Mouse (Mus musculus): ENCODE measurements around the gene Mei1. TPM values are rescaled to one million over a fixed set of nuclear protein-coding genes. Genes with fewer than 3 reads are reported as not detected.

Mei1 gene
- polyA plus RNA-seq (2012; ENCODE audit: low replicate concordance): not detected in 2 replicates

GRCm38 (mm10) chr15:82069898-82070297, at the start of gene Mei1:
Mei1 (plus strand) TSS chr15:82069996.

DNA sequence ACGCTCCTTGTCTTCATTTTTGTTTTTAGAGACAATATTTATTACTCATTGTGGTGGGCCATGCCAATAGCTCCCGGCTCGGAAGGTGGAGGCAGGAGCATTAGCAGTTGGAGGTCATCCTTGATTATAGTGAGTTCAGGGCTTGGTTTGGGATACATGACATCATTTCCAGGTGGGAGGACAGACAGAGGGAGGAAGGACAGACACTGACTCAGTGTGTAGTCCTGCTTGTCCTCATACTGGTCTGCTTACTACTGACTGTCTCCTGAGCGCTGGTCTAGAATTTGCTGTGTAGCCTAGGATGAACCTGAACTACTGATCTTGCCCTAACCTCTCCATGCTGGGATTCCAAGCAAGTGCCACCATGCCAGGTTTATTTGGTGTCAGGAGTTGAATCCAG, 36.0 kb upstream of the Mei1 start, which contains the start of gene Desi1:
Desi1 (minus strand) TSS at position 101 of the 400 bp plus-strand sequence.

DNA sequence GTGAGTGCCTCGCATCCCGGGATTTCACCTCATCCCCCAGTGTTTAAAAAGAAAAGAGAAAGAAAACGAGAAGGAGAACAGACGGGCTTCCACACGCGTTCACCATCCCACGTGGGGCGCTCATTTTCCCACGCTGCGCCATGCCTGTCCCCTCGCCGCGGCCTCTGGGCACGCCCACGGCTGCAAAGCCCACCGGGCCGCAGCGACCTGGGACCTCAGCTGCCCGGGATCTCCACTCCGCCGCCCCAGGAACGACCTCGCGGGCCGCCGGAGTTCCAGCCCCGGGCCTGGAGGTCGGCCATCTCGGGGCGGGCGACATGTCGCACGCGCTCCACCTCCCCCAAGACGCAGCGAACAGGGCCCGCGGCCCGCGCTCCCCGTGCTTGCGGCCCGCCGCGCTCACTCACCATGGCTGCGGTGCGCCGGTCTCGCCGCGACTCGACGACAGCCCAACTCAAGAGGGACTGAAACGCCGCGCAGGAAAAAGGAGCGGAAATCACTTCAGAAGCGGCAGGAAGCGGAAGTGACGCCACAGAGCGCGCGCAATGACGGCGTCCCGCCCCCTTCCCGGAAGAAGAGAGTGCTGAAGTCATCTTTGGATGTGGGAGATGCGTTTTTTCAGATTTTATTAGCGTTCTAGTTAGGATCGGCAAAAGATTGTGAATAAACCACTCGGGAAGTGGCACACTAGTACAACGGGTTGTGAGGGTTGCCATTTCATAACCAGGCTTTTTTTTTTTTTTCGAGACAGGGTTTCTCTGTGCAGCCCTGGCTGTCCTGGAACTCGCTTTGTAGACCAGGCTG, 22.5 kb upstream of the Mei1 start, which contains the start of gene Snu13:
Snu13 (minus strand) TSS at position 519 of the 804 bp plus-strand sequence.

DNA sequence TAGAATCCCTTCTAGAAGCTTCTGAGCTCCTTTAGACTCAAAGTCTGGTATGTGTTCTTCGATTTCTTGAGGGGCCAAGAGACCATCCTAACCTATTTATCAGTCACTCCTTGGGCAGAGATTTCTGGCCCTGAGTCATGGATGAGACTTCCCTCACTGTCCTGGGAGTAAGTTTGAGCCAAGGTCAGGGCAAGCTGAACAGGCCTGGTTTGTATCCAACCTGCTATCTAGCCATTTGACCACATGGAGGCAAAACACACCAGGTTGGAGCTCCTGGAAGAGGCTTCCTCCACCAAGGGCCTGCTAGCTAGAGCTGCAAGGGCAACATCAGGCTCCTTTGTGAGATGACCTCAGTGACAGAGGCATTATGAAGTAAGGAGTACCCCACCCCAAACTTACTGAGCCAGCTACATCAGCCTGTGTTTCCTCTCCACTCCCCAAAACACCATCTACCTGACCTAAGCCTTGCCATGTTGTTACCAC, 11.0 kb upstream of the Mei1 start, which contains the start of gene 4930407I10Rik:
4930407I10Rik (plus strand) TSS at position 433 of the 483 bp plus-strand sequence.

DNA sequence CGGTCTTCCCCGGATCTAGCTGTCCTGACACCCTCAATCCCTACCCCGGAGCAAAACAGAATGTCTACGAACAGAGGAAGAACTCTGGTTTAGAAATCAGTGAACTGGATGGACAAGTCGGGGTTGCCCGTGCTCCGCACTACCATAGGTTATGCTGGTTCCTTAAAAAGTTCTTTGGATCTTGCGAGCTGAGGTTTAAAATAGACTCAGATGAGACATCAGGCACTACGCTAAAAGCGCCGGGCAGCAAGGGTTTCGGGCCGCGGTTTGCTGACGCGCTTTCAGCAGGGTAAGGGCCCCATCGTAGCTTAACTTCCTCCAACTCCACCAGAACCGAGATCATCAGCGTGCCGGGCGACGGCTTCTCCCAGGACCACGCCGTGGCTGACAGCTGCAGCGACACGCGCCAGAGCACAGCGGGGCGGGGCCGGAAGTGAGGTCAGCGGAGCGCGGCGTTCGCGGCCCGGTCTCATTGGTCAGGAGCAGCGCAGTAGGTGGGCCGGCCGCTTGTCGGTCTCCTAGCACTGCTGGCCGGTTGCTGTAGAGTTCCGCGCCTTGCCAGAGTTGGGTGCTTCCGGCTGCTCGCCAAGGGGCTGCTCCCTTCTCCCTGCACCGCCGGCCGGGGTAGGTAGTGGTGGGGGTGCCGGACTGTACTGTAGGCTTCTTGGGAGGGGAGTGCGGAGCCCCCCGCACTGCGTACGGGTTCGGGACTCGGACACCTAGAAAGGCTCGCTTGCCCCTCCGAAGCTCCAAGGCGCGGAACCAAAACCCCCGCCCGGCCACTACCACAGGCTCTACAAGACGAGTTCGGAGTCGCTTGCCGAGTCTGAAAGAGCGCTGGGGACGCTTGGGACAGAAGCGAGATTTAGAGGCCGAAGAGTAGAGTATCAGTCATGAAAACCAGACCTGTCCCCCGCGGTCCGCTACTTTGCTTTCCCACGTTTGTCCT, 57.9 kb downstream of the Mei1 start, which contains the start of gene Ccdc134:
Ccdc134 (plus strand) TSS at position 497 of the 949 bp plus-strand sequence.

GRCm38 (mm10) chr15:82146770-82147610, 77.2 kb downstream of the Mei1 start, which contains the start of gene Srebf2:
Srebf2 (plus strand) TSS chr15:82147181.

Other genes with a start within 250 kb of the Mei1 start
- 109 and 267 TPM in 2 replicates for gene Tob2, start 211.2 kb upstream of the Mei1 start, polyA plus RNA-seq (2012; ENCODE audit: low replicate concordance)
- gene Phf5a, start 198.1 kb upstream of the Mei1 start, polyA plus RNA-seq (2012; ENCODE audit: low replicate concordance): 3.0 and 6.6 TPM in 2 replicates
- 92.0 and 94.8 TPM in 2 replicates for gene Aco2, start 197.7 kb upstream of the Mei1 start, polyA plus RNA-seq (2012; ENCODE audit: low replicate concordance)
- gene Polr3h, start 143.8 kb upstream of the Mei1 start, polyA plus RNA-seq (2012; ENCODE audit: low replicate concordance): 16.6 and 37.4 TPM in 2 replicates
- 0.39 and 0.89 TPM in 2 replicates for gene Csdc2, start 133.2 kb upstream of the Mei1 start, polyA plus RNA-seq (2012; ENCODE audit: low replicate concordance)
- gene Pmm1, start 109.1 kb upstream of the Mei1 start, polyA plus RNA-seq (2012; ENCODE audit: low replicate concordance): 26.9 and 27.3 TPM in 2 replicates
- not detected in 2 replicates for gene 1700029P11Rik, start 89.5 kb upstream of the Mei1 start, polyA plus RNA-seq (2012; ENCODE audit: low replicate concordance)
- 5.0 and 6.1 TPM in 2 replicates for gene Xrcc6, start 82.2 kb upstream of the Mei1 start, polyA plus RNA-seq (2012; ENCODE audit: low replicate concordance)
- 43.0 and 47.0 TPM in 2 replicates for gene Desi1, start 36.1 kb upstream of the Mei1 start, polyA plus RNA-seq (2012; ENCODE audit: low replicate concordance)
- gene Snu13, start 22.4 kb upstream of the Mei1 start, polyA plus RNA-seq (2012; ENCODE audit: low replicate concordance): 7.1 and 99.6 TPM in 2 replicates
- gene 4930407I10Rik, start 10.8 kb upstream of the Mei1 start, polyA plus RNA-seq (2012; ENCODE audit: low replicate concordance): 0.03 TPM in 1 of 2 replicates, not detected in the other
- 7.4 and 30.9 TPM in 2 replicates for gene Ccdc134, start 57.9 kb downstream of the Mei1 start, polyA plus RNA-seq (2012; ENCODE audit: low replicate concordance)
- 411 and 943 TPM in 2 replicates for gene Srebf2, start 77.2 kb downstream of the Mei1 start, polyA plus RNA-seq (2012; ENCODE audit: low replicate concordance)
- 20.6 and 47.5 TPM in 2 replicates for gene Shisa8, start 142.8 kb downstream of the Mei1 start, polyA plus RNA-seq (2012; ENCODE audit: low replicate concordance)
- gene Tnfrsf13c, start 154.4 kb downstream of the Mei1 start, polyA plus RNA-seq (2012; ENCODE audit: low replicate concordance): 331 and 554 TPM in 2 replicates
- 20.1 and 28.6 TPM in 2 replicates for gene Cenpm, start 174.8 kb downstream of the Mei1 start, polyA plus RNA-seq (2012; ENCODE audit: low replicate concordance)
- not detected in 2 replicates for gene 1500009C09Rik, start 182.4 kb downstream of the Mei1 start, polyA plus RNA-seq (2012; ENCODE audit: low replicate concordance)
- 1.9 and 3.0 TPM in 2 replicates for gene Sept3, start 204.9 kb downstream of the Mei1 start, polyA plus RNA-seq (2012; ENCODE audit: low replicate concordance)
- not detected in 2 replicates for gene Wbp2nl, start 229.0 kb downstream of the Mei1 start, polyA plus RNA-seq (2012; ENCODE audit: low replicate concordance)